Mouse (Mus musculus) cortical plate, adult 2 months (tissue): ENCODE data around the gene Csnk1e.

Experiments used
- CTCF ChIP-seq: fragments of 200-500 bp; IDR thresholded peaks from 2 replicates; pipeline ENCODE4 v1.5.1; 2011; ENCODE audit warnings: mild to moderate bottlenecking, control low read depth, low read length; ENCODE audit not compliant: insufficient read depth; ENCODE audit errors: extremely low read depth
- POLR2A ChIP-seq: fragments of 200-500 bp; IDR thresholded peaks from 2 replicates; pipeline ENCODE4 v1.6.1; 2011; ENCODE audit warnings: mild to moderate bottlenecking, low read length, control low read depth; ENCODE audit not compliant: insufficient read depth; ENCODE audit errors: extremely low read depth

GRCm38 (mm10) chr15:79390434-79390833, 64.9 kb downstream of the Csnk1e start:
- TF ChIP-seq POLR2A (no peak), CTCF (no peak)
